Mouse (Mus musculus): ENCODE measurements around the gene Phf2. TPM values are rescaled to one million over a fixed set of nuclear protein-coding genes. Genes with fewer than 3 reads are reported as not detected.

The Phf2 gene
- polyA plus RNA-seq, 2 experiments = 2.3 to 5.0 TPM

- H3K27me3 ChIP-seq (ENCODE audit: control insufficient read depth, insufficient read depth, low read length) = no peaks in the 10 kb centered on the region
- ATAC-seq (ENCODE audit: insufficient read depth) (no peak), DNase-seq (ENCODE audit: low read depth in 3 of 3, low spot score in 3 of 3) (no peak)
- H3K36me3 ChIP-seq (replicated peaks; ENCODE audit: control insufficient read depth, insufficient read depth, low read depth) = no peaks in the 10 kb centered on the region
- no peak overlapping the region for H3K4me3 ChIP-seq (ENCODE audit: insufficient read depth in 1 of 2, low read depth in 2 of 2, low read length in 2 of 2)
- peaks cover 12 to 13% of the 10 kb centered on the region in 2 experiments for H3K4me1 ChIP-seq (replicated peaks; ENCODE audit: control insufficient read depth in 2 of 2, insufficient read depth in 2 of 2, low read length in 1 of 2)
- H3K4me2 ChIP-seq (ENCODE audit: low read depth) = no peak overlapping the region
- H3K9ac ChIP-seq (replicated peaks) = no peak overlapping the region
- no peaks in the 10 kb centered on the region for H3K9me3 ChIP-seq (ENCODE audit: control insufficient read depth, low read length)
- 57% methylated on average over 6 of the region's 6 CpGs for WGBS (ENCODE audit: insufficient replicate concordance)
- no peak overlapping the region for H3K27ac ChIP-seq
- TF ChIP-seq EP300 (IDR thresholded peaks at IDR 0.05; ENCODE audit: low read depth) = no peak
- no peak for TF ChIP-seq CTCF (IDR thresholded peaks at IDR 0.05; ENCODE audit: low read depth)
These were observed 12.9 kb downstream of the Phf2 start for GRCm38 (mm10) chr13:48858054-48858453.

DNA sequence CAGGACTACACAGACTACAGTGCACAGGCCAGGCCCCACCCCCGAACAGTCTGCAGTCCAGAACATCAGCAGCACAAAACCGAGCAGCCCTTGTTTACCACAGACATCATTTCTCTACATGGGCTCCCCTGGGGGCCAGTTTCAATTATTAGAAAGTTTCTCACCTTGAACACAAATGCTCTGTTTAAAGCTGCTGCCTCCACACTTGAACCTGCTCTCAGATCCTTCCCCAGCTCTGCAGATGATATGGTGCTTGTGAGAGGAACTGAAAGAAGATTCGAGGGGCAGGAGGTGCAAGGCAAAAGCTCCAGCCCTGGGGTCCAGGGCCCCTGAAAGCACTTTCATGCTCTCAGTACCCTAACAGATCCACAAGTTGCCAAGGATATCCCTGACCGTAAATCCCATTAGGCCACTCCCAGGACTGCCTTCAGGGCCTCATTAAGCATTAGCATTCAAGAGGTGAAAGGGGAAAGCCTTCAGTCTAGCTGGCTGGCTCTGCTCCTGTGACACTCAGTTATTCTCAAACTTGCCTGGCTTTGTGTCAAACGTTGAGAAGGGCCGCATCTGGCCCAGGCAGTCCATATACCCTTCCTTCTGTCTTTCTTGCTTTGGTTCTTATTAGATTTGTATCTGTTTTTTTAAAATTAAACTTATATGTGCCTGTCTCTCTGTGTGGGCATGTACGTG, 13.5 kb downstream of the Phf2 start:
- Histone ChIP-seq H3K4me2 (ENCODE audit: low read depth) (no peak overlapping the region), H3K36me3 (replicated peaks; ENCODE audit: control insufficient read depth, insufficient read depth, low read depth) (no peaks in the 10 kb centered on the region), H3K4me3 (ENCODE audit: insufficient read depth in 1 of 2, low read depth in 2 of 2, low read length in 2 of 2) (no peak overlapping the region), H3K9me3 (ENCODE audit: control insufficient read depth, low read length) (no peaks in the 10 kb centered on the region), H3K27me3 (ENCODE audit: control insufficient read depth, insufficient read depth, low read length) (no peaks in the 10 kb centered on the region), H3K4me1 (replicated peaks; ENCODE audit: control insufficient read depth in 2 of 2, insufficient read depth in 2 of 2, low read length in 1 of 2) (peaks cover 13 to 15% of the 10 kb centered on the region in 2 experiments), H3K9ac (replicated peaks) (no peak overlapping the region), H3K27ac (no peak overlapping the region)
- no peak for TF ChIP-seq EP300 (IDR thresholded peaks at IDR 0.05; ENCODE audit: low read depth)
- TF ChIP-seq CTCF (IDR thresholded peaks at IDR 0.05; ENCODE audit: low read depth) = no peak
- DNase-seq (ENCODE audit: low read depth in 3 of 3, low spot score in 3 of 3) (no peak), ATAC-seq (ENCODE audit: insufficient read depth) (no peak)
- 69% methylated on average over 7 of the region's 7 CpGs for WGBS (ENCODE audit: insufficient replicate concordance)

DNA sequence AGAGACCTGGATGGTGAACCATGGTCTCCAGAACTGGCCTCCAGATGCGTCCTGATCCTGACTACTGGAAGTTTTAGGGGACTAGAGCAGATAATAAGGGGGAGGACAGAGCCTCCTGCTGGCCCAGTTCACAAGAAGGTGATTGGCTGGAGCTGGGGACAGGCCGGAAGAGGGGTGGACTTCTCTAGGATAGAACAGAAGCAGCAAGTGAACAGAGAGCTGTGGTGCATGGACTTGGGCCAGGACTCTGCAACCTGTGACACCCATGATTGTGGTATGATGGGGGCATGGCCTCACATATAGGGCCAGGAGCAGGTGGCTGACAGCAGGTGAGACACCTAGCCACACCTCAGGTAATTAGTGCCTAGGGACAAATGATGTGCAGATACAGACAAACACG, 17.0 kb downstream of the Phf2 start:
- H3K4me1 ChIP-seq (replicated peaks; ENCODE audit: control insufficient read depth in 2 of 2, insufficient read depth in 2 of 2, low read length in 1 of 2) = peaks cover 13 to 18% of the 10 kb centered on the region in 2 experiments
- no peaks in the 10 kb centered on the region for H3K9me3 ChIP-seq (ENCODE audit: control insufficient read depth, low read length)
- no peak overlapping the region for H3K9ac ChIP-seq (replicated peaks)
- 53% methylated on average over 3 of the region's 3 CpGs for WGBS (ENCODE audit: insufficient replicate concordance)
- DNase-seq (ENCODE audit: low read depth in 3 of 3, low spot score in 3 of 3) = no peak
- no peak overlapping the region; the same call in 1 of the 2 replicates for H3K27ac ChIP-seq
- TF ChIP-seq EP300 (IDR thresholded peaks at IDR 0.05; ENCODE audit: low read depth) (no peak), CTCF (IDR thresholded peaks at IDR 0.05; ENCODE audit: low read depth) (no peak; the same call in 1 of the 2 replicates)
- H3K4me3 ChIP-seq (ENCODE audit: insufficient read depth in 1 of 2, low read depth in 2 of 2, low read length in 2 of 2) = no peak overlapping the region
- H3K36me3 ChIP-seq (replicated peaks; ENCODE audit: control insufficient read depth, insufficient read depth, low read depth) = no peaks in the 10 kb centered on the region
- H3K4me2 ChIP-seq (ENCODE audit: low read depth) = peak overlapping the region; percentile 29
- no peaks in the 10 kb centered on the region for H3K27me3 ChIP-seq (ENCODE audit: control insufficient read depth, insufficient read depth, low read length)
- ATAC-seq (ENCODE audit: insufficient read depth) = no peak

- no peak overlapping the region for H3K9ac ChIP-seq (replicated peaks)
- 2% methylated on average over 2 of the region's 2 CpGs for WGBS (ENCODE audit: insufficient replicate concordance)
- no peaks in the 10 kb centered on the region for H3K9me3 ChIP-seq (ENCODE audit: control insufficient read depth, low read length)
- H3K27me3 ChIP-seq (ENCODE audit: control insufficient read depth, insufficient read depth, low read length) = no peaks in the 10 kb centered on the region
- peak overlapping the region; percentile 29 for H3K4me2 ChIP-seq (ENCODE audit: low read depth)
- ATAC-seq (ENCODE audit: insufficient read depth) (peak; percentile 70), DNase-seq (ENCODE audit: low read depth in 3 of 3, low spot score in 3 of 3) (peak in 1 of 3 experiments; percentile 45)
- no peak for TF ChIP-seq CTCF (IDR thresholded peaks at IDR 0.05; ENCODE audit: low read depth)
- 0 out of 2 replicates have a peak, but pooled peaks have one; percentile 25 for TF ChIP-seq EP300 (IDR thresholded peaks at IDR 0.05; ENCODE audit: low read depth)
- no peak overlapping the region for H3K4me3 ChIP-seq (ENCODE audit: insufficient read depth in 1 of 2, low read depth in 2 of 2, low read length in 2 of 2)
- peaks cover 13 to 18% of the 10 kb centered on the region in 2 experiments for H3K4me1 ChIP-seq (replicated peaks; ENCODE audit: control insufficient read depth in 2 of 2, insufficient read depth in 2 of 2, low read length in 1 of 2)
- no peaks in the 10 kb centered on the region for H3K36me3 ChIP-seq (replicated peaks; ENCODE audit: control insufficient read depth, insufficient read depth, low read depth)
- H3K27ac ChIP-seq = no peak overlapping the region; the same call in 1 of the 2 replicates
These were observed 17.4 kb downstream of the Phf2 start for GRCm38 (mm10) chr13:48853475-48853874.

GRCm38 (mm10) chr13:48852859-48853258, 18.1 kb downstream of the Phf2 start:
- WGBS (ENCODE audit: insufficient replicate concordance) = 38% methylated on average over 3 of the region's 3 CpGs
- Histone ChIP-seq H3K27me3 (ENCODE audit: control insufficient read depth, insufficient read depth, low read length) (no peaks in the 10 kb centered on the region), H3K4me2 (ENCODE audit: low read depth) (no peak overlapping the region), H3K9me3 (ENCODE audit: control insufficient read depth, low read length) (no peaks in the 10 kb centered on the region), H3K4me1 (replicated peaks; ENCODE audit: control insufficient read depth in 2 of 2, insufficient read depth in 2 of 2, low read length in 1 of 2) (peaks cover 13 to 18% of the 10 kb centered on the region in 2 experiments), H3K4me3 (ENCODE audit: insufficient read depth in 1 of 2, low read depth in 2 of 2, low read length in 2 of 2) (no peak overlapping the region), H3K36me3 (replicated peaks; ENCODE audit: control insufficient read depth, insufficient read depth, low read depth) (no peaks in the 10 kb centered on the region), H3K9ac (replicated peaks) (no peak overlapping the region), H3K27ac (no peak overlapping the region)
- no peak for ATAC-seq (ENCODE audit: insufficient read depth)
- peak; percentile 53; the same call in 1 of the 2 replicates for TF ChIP-seq CTCF (IDR thresholded peaks at IDR 0.05; ENCODE audit: low read depth)
- TF ChIP-seq EP300 (IDR thresholded peaks at IDR 0.05; ENCODE audit: low read depth) = no peak
- DNase-seq (ENCODE audit: low read depth in 3 of 3, low spot score in 3 of 3) = no peak
